Mouse (Mus musculus) embryonic facial prominence, embryonic 13.5 days (tissue): ENCODE results near the gene Gramd1c. TPM values are rescaled to one million over a fixed set of nuclear protein-coding genes. Genes with fewer than 3 reads are reported as not detected.

Source experiments
- ATAC-seq: fragments of 200-750 bp; cut with Nextera tagmentation; 2 replicates; pipeline ENCODE4 v1.8.0; 2017; ENCODE audit warnings: low read depth; ENCODE audit not compliant: insufficient number of reproducible peaks, insufficient read depth, low FRiP score, low TSS enrichment
- H3K27ac ChIP-seq: fragments of 300-500 bp; sonication (generic); 2 replicates; pipeline ENCODE4 v1.5.1; 2015; ENCODE audit warnings: moderate library complexity, mild to moderate bottlenecking, inconsistent platforms
- H3K27me3 ChIP-seq: fragments of 300-500 bp; sonication (generic); 2 replicates; pipeline ENCODE4 v1.6.1; 2015; ENCODE audit warnings: mild to moderate bottlenecking, inconsistent platforms
- H3K36me3 ChIP-seq: fragments of 300-500 bp; sonication (generic); 2 replicates; pipeline ENCODE4 v1.6.1; 2015; ENCODE audit warnings: mild to moderate bottlenecking, inconsistent platforms
- H3K4me1 ChIP-seq: fragments of 300-500 bp; sonication (generic); 2 replicates; pipeline ENCODE4 v1.6.1; 2015; ENCODE audit warnings: inconsistent platforms
- H3K4me2 ChIP-seq: fragments of 300-500 bp; sonication (generic); 2 replicates; pipeline ENCODE4 v1.6.1; 2015; ENCODE audit warnings: moderate library complexity, mild to moderate bottlenecking, inconsistent platforms
- H3K4me3 ChIP-seq: fragments of 300-500 bp; sonication (generic); 2 replicates; pipeline ENCODE4 v1.5.1; 2015; ENCODE audit warnings: mild to moderate bottlenecking, inconsistent platforms
- H3K9ac ChIP-seq: fragments of 300-500 bp; sonication (generic); 2 replicates; pipeline ENCODE4 v1.6.1; 2015; ENCODE audit warnings: mild to moderate bottlenecking, inconsistent platforms
- H3K9me3 ChIP-seq: fragments of 300-500 bp; sonication (generic); 2 replicates; pipeline ENCODE4 v1.6.1; 2016; ENCODE audit warnings: inconsistent platforms
- WGBS: fragments of 180-500 bp; shearing (Covaris S2); methylation state at CpG from one replicate; pipeline ENCODE4 v1.1.7; 2015; ENCODE audit warnings: mixed read lengths; 5-methylcytosine and 5-hydroxymethylcytosine counted together
- polyA plus RNA-seq: library from polyadenylated mRNA; unstranded; fragments of >200 nt; fragmentation: Nextera tagmentation; extraction: Ambion mirVana; gene quantifications from 2 replicates; pipeline ENCODE4 v1.2.1, GENCODE M21; 2015

Gene Gramd1c
- polyA plus RNA-seq, 1 experiment from 2014 or later = 5.4 TPM

DNA sequence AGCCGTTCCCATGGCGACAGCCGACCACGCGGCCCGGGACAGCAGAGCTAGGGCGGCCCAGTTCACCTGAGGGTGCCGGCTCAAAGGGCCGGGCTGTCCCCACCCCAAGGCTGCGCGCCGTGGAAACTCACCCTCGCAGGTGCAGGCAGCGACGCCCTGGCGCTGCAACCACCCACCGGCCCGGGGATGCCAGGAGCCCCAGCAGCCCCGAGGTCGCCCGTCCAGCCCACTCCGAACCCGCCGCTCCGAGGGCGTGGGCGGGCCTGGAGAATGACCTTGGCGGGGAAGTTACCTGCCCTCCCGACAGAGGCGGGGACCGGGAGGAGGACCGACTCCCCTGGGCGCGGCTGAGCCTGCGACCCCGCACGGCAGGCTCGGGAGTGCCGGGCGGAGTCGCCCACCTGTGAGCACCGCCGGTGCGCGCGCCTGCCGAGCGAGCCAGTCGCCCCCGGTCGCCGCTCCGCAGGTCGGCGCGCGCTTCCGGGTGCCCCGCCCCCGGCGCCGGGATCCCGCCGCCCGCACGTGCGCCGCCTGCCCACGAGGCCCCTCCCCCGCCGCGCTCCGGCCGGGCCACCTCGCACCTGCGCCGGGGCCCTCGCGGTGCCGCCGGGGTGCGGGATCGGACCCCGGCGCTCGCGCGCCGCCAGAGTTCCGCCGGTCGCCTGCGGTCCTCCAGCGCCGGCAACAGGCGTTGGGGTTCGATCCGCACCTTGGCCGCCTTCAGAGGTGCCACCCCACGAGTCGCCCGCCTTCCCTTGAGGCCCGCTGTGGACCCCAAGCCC lies 83.6 kb downstream of the Gramd1c start, which contains the start of gene Zdhhc23:
Gene Zdhhc23 (minus strand): TSS at position 464 of the 782 bp plus-strand sequence.
- Histone ChIP-seq H3K4me3 (peak within 1 kb of the TSS; percentile 66), H3K9ac (peak within 1 kb of the TSS; percentile 69), H3K27me3 (peaks cover 30% of the 10 kb centered on the region), H3K27ac (no peak within 1 kb of the TSS), H3K36me3 (no peaks in the 10 kb centered on the region), H3K4me1 (peaks cover 5% of the 10 kb centered on the region; the same call in 1 of the 2 replicates), H3K4me2 (peak within 1 kb of the TSS; percentile 100), H3K9me3 (no peaks in the 10 kb centered on the region)
- WGBS = under 1% methylated on average over 87 of the region's 103 CpGs
- peak; percentile 68 for ATAC-seq

DNA sequence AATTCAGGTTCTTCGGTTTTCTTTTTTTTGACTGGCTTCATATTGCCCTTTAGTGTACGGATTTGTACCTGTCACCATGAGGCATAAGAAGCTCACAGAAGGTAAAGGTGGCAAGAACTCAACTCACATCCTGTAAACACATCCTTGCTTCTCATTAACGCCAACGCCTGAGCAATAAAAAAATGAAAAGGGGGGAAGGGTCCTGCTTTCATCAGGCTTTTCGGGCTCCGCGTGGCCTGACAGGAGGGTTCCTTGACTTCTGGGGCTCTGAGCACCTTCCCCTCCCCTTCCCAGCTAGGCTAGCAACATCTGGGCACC lies 84.2 kb downstream of the Gramd1c start:
- H3K36me3 ChIP-seq = no peaks in the 10 kb centered on the region
- H3K4me1 ChIP-seq = peaks cover 5% of the 10 kb centered on the region; the same call in 1 of the 2 replicates
- H3K4me3 ChIP-seq = peak overlapping the region; percentile 66
- H3K9me3 ChIP-seq = no peaks in the 10 kb centered on the region
- H3K9ac ChIP-seq = peak overlapping the region; percentile 69
- WGBS = 18% methylated on average over 7 of the region's 7 CpGs
- peak overlapping the region; percentile 100 for H3K4me2 ChIP-seq
- H3K27me3 ChIP-seq = peaks cover 30% of the 10 kb centered on the region
- ATAC-seq = no peak
- H3K27ac ChIP-seq = no peak overlapping the region

DNA sequence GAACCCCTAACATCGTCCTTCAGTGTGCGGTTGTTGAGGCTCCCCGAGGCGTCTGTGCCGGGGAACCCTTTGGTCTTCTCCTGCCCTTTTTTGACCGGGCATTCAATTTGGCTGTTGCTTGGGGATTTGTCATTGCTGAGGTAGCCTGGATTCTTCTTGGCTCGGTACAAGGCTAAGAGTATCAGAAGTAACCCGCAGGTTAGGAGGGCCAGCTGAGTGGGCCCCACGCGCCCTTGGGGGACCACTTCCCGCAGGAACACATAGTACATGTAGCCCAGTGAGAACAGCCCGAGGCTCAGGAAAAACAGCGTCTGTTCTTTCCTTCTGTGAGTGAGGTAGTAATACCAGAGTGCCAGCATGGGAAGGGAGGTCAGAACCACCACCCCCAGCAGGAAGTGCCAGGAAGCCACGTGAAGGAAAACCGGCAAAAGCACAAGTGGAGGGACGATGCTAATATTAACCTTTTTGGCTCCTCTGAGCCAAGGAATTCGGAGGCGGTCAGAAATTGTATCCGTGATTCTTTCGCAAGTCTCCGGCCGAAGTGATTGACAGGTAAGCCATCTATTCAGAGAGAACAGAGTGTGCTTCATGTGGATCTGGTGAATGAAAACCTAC lies 89.4 kb downstream of the Gramd1c start:
- Histone ChIP-seq H3K9ac (no peak overlapping the region), H3K4me2 (no peak overlapping the region), H3K27me3 (peaks cover 10% of the 10 kb centered on the region), H3K4me3 (no peak overlapping the region), H3K36me3 (no peaks in the 10 kb centered on the region), H3K4me1 (no peaks in the 10 kb centered on the region), H3K27ac (no peak overlapping the region), H3K9me3 (no peaks in the 10 kb centered on the region)
- WGBS = 68% methylated on average over 22 of the region's 22 CpGs
- ATAC-seq = no peak

DNA sequence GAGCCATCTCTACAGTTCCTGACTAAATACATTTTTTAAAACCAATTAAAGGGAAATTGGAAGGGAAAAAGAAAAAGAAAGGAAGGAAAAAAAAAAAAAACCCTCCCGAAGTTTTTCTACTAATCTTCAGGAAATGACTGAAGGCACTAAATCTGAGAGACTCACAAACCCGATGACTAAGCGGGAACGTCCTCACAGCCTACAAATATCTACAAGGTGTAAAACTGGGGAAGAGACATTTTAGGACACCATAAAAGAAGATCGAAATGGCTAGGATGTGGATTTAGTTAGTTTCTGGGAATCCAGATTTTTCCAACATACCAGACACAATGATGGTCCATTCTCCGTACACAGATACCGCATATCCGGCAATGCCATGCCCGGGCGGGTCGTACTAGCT lies 90.0 kb downstream of the Gramd1c start:
- 93% methylated on average over 11 of the region's 11 CpGs for WGBS
- Histone ChIP-seq H3K27ac (no peak overlapping the region), H3K4me3 (no peak overlapping the region), H3K4me1 (no peaks in the 10 kb centered on the region), H3K9me3 (no peaks in the 10 kb centered on the region), H3K4me2 (no peak overlapping the region), H3K36me3 (no peaks in the 10 kb centered on the region), H3K27me3 (peaks cover 5% of the 10 kb centered on the region), H3K9ac (no peak overlapping the region)
- ATAC-seq = no peak

DNA sequence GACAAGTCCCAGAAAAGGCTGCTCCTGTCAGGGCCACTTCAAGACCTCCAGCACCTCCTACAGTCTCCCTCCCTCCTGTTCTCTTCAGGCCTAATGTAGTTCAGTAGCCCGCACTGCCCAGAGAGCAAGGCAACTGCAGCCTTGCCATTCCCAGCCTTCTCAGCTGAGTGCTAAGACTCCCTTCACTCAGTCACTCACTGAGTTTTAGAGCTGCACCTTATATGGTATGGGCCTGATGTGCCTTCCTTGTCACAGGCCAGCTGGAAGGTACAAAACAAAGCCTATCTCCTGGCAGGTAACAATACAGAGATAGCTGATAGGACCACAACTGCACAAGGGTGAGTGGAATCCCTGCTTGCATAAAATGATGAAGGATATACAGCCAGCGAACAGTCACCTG lies 90.8 kb downstream of the Gramd1c start:
- H3K4me2 ChIP-seq = no peak overlapping the region
- H3K9ac ChIP-seq = no peak overlapping the region
- no peak for ATAC-seq
- no peaks in the 10 kb centered on the region for H3K36me3 ChIP-seq
- H3K27me3 ChIP-seq = peaks cover 1% of the 10 kb centered on the region; the same call in 1 of the 2 replicates
- H3K4me3 ChIP-seq = no peak overlapping the region
- WGBS = 95% methylated on average over 2 of the region's 2 CpGs
- no peak overlapping the region for H3K27ac ChIP-seq
- H3K4me1 ChIP-seq = no peaks in the 10 kb centered on the region
- H3K9me3 ChIP-seq = no peaks in the 10 kb centered on the region

DNA sequence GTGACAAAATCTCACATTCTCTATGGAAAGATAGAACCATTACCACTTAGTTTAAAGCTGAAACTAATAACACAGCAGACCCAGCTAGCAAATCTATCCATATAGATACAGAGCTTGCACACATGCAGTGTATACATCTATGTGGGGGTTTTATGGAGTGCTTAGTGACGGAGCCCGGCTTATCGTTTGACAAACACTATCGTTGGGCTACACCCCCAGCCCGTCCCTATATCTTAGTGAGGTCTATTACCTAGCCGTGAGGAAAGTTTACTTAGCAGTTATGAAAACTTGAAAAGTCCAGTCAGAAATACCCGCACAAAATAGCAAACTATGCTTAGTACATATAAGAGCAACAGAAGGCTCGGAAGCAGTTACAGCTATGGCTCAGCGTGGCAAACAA lies 91.4 kb downstream of the Gramd1c start:
- Histone ChIP-seq H3K27ac (no peak overlapping the region), H3K4me3 (no peak overlapping the region), H3K4me1 (no peaks in the 10 kb centered on the region), H3K36me3 (no peaks in the 10 kb centered on the region), H3K9ac (no peak overlapping the region), H3K9me3 (no peaks in the 10 kb centered on the region), H3K27me3 (no peaks in the 10 kb centered on the region), H3K4me2 (no peak overlapping the region)
- no peak for ATAC-seq
- WGBS = 91% methylated on average over 9 of the region's 9 CpGs

DNA sequence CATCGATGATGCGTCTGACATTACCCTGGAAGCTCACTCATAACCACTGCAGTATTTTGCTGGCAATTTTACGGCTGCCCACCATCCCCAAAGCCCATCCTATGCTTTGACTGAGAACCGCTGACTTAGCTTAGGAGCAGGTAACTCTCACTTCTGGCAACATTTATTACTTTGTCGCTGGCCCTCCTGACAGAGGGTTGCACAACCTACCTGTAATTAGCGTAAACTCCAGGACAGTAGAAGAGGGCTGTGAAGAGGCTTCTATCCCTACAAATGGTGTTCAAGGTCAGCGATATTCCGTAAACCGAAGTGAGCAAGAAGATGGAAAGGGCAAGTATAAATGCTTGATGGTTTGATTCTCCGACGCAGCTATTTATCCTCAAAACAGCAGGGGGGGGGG lies 92.0 kb downstream of the Gramd1c start:
- H3K36me3 ChIP-seq = no peaks in the 10 kb centered on the region
- no peaks in the 10 kb centered on the region for H3K27me3 ChIP-seq
- no peaks in the 10 kb centered on the region for H3K9me3 ChIP-seq
- no peaks in the 10 kb centered on the region for H3K4me1 ChIP-seq
- 94% methylated on average over 11 of the region's 11 CpGs for WGBS
- H3K27ac ChIP-seq = no peak overlapping the region
- no peak overlapping the region for H3K9ac ChIP-seq
- no peak overlapping the region for H3K4me3 ChIP-seq
- ATAC-seq = no peak
- no peak overlapping the region for H3K4me2 ChIP-seq

DNA sequence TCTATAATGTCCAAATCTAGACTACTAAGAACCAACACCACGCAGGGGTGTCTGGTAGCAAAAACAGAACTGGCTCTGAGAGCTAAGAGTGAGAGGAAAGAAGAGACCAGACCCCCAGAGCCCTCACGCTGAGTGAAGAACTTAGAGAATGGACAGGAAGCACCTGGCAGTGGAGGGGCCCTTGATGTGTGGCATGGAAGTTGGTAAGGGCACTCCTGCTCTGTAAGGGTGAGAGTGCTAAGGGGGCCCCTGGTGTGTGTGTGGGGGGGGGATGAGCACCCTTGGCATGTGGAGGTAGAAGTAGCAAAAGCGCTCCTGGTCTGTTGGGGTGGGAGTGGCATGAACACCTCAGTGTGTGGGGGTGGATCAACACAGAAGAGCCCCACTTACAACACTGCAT lies 92.7 kb downstream of the Gramd1c start:
- whole genome bisulfite sequencing = 83% methylated on average over 3 of the region's 3 CpGs
- Histone ChIP-seq H3K4me1 (no peaks in the 10 kb centered on the region), H3K36me3 (no peaks in the 10 kb centered on the region), H3K9me3 (no peaks in the 10 kb centered on the region), H3K4me3 (no peak overlapping the region), H3K9ac (no peak overlapping the region), H3K27ac (no peak overlapping the region), H3K27me3 (no peaks in the 10 kb centered on the region), H3K4me2 (no peak overlapping the region)
- ATAC-seq = no peak

DNA sequence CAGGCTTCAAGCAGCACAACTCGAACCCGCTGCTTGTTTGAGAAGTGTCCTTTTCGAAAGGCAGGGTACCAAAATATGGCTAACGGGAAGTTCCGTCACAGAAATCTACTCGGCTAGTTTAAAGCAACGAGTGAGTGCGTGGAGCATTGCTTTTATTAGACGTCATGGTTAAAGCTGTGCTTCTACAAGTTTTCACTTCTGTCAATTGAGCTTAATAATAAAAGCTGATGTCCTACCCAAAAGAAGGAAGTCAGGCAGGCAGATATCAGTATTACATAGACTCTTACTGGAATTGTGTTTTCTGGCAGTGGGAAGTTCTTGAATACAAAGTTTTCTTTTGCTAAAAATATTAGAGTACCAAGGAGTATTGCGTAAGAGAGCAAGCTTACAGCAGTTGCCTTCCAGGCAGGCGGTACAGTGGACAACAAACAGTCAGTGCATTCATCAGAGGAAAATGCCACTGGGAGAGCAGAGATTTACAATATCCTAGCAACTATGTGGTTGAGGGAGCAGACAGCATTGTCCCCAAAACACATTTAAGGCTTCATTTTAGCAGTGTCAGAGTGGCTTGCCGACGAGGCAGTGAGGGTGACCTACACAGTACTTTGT lies 97.3 kb downstream of the Gramd1c start:
- WGBS = 86% methylated on average over 13 of the region's 13 CpGs
- no peak for ATAC-seq
- no peak overlapping the region for H3K27ac ChIP-seq
- H3K4me1 ChIP-seq = no peaks in the 10 kb centered on the region
- no peak overlapping the region for H3K4me2 ChIP-seq
- no peaks in the 10 kb centered on the region for H3K9me3 ChIP-seq
- H3K9ac ChIP-seq = no peak overlapping the region
- H3K36me3 ChIP-seq = no peaks in the 10 kb centered on the region
- no peak overlapping the region for H3K4me3 ChIP-seq
- no peaks in the 10 kb centered on the region for H3K27me3 ChIP-seq

DNA sequence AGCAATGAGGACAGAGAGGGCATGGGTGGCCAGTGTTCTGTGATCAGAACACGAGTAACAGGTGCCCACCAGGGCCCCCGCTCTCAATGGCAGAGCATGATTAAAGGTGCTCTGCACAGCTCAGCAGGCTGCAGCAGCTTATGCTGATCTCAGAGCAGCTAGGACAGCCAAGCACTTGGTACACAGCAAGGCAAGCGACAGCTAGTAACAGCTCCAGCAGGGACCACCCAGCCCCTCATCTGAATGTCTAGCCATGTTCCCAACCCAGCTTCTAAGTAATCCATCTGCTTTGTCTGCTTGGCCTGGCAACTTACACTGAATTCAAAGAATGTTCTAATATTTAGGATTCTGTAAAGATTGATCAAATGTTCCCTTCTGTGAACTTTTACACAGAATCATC lies 99.4 kb downstream of the Gramd1c start:
- H3K4me1 ChIP-seq = no peaks in the 10 kb centered on the region
- no peak overlapping the region for H3K4me2 ChIP-seq
- H3K4me3 ChIP-seq = no peak overlapping the region
- no peak overlapping the region for H3K27ac ChIP-seq
- no peak overlapping the region for H3K9ac ChIP-seq
- 85% methylated on average over 3 of the region's 3 CpGs for WGBS
- no peaks in the 10 kb centered on the region for H3K9me3 ChIP-seq
- no peaks in the 10 kb centered on the region for H3K27me3 ChIP-seq
- no peaks in the 10 kb centered on the region for H3K36me3 ChIP-seq
- no peak for ATAC-seq

DNA sequence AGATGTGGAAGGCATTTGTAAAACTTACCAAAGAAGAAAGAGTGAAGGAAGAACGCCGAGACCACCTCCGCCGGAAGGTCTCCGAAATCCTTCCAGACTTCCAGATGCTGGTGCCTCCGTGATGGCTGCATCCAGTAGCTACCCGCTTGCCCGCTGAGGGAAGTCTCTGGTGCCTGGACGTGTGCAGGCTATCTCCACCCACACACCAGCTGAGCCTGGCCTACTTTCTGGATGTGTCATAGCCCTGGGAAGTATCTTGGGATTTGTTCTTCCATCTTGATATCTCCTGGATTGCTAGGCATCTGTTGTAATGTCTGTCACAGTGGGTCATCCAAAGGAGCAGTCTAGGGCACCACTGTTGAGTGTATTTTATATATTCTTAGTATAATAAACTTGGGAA lies 99.9 kb downstream of the Gramd1c start:
- H3K4me2 ChIP-seq = no peak overlapping the region
- no peaks in the 10 kb centered on the region for H3K9me3 ChIP-seq
- H3K4me1 ChIP-seq = no peaks in the 10 kb centered on the region
- WGBS = 91% methylated on average over 9 of the region's 9 CpGs
- no peak overlapping the region for H3K4me3 ChIP-seq
- no peak overlapping the region for H3K27ac ChIP-seq
- H3K9ac ChIP-seq = no peak overlapping the region
- H3K36me3 ChIP-seq = no peaks in the 10 kb centered on the region
- no peaks in the 10 kb centered on the region for H3K27me3 ChIP-seq
- ATAC-seq = no peak

DNA sequence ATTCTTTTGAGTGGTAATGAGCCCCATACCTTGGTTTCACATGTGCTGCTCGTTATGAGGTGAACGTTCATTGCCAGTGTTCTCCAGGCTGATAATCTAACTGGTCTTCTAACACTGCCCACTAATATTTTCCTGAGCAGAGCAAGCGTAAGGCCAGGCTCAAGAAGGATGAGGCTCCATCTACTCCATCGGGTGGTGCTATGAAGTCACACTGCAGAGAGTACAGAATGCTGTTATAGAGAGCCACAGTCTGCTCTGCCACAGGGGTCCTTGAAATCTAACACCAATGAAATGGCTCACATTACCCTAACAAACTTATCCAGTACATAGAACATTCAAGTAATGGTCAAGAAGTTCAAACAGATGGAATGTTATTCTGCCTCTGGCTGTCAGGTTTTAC lies 105.1 kb downstream of the Gramd1c start:
- Histone ChIP-seq H3K9me3 (no peaks in the 10 kb centered on the region), H3K4me3 (no peak overlapping the region), H3K27me3 (no peaks in the 10 kb centered on the region), H3K4me1 (no peaks in the 10 kb centered on the region), H3K27ac (no peak overlapping the region), H3K4me2 (no peak overlapping the region), H3K36me3 (no peaks in the 10 kb centered on the region), H3K9ac (no peak overlapping the region)
- WGBS = 55% methylated on average over 4 of the region's 4 CpGs
- no peak for ATAC-seq
